Mouse (Mus musculus) adrenal gland, postnatal 36 days (tissue): Measurements from ENCODE around the gene 4933430I17Rik. TPM values are rescaled to one million over a fixed set of nuclear protein-coding genes. Genes with fewer than 3 reads are reported as not detected.

Source experiments
- total RNA-seq, 2 experiments: library from RNA; stranded (reverse); gene quantifications; 2 replicates each; pipeline ENCODE4 v1.2.3; 2021

The 4933430I17Rik gene
- total RNA-seq, 2 experiments from 2014 or later, result 0.36 to 0.56 TPM

Other genes starting within 250 kb of the 4933430I17Rik start
- 10 to 100 TPM; 31.8 to 36.3 TPM for gene Fkbp15, start 164.8 kb upstream of the 4933430I17Rik start, total RNA-seq
- 10 to 100 TPM; 45.7 to 48.4 TPM for gene Slc31a1, start 164.6 kb upstream of the 4933430I17Rik start, total RNA-seq
- gene Cdc26, start 116.7 kb upstream of the 4933430I17Rik start, total RNA-seq, result 10 to 100 TPM; 61.6 to 78.0 TPM
- 10 to 100 TPM; 25.3 to 27.4 TPM for gene Prpf4, start 116.6 kb upstream of the 4933430I17Rik start, total RNA-seq
- gene Rnf183, start 90.1 kb upstream of the 4933430I17Rik start, total RNA-seq, result under 1 TPM in 1 of 2 experiments, not detected in 1; 0.56 TPM
- gene Wdr31, start 54.5 kb upstream of the 4933430I17Rik start, total RNA-seq, result 1 to 10 TPM; 1.3 TPM
- 1 to 10 TPM; 3.0 to 6.1 TPM for gene Bspry, start 45.3 kb upstream of the 4933430I17Rik start, total RNA-seq
- gene Hdhd3, start 21.9 kb upstream of the 4933430I17Rik start, total RNA-seq, result 10 to 100 TPM; 12.3 to 15.6 TPM
- 10 to 100 TPM; 86.9 to 99.8 TPM for gene Alad, start 5.5 kb upstream of the 4933430I17Rik start, total RNA-seq
- 10 to 100 TPM; 48.7 to 52.0 TPM for gene Pole3, start 301 bp upstream of the 4933430I17Rik start, total RNA-seq
- gene Rgs3, start 34.5 kb downstream of the 4933430I17Rik start, total RNA-seq, result 10 to 100 TPM; 27.3 to 40.2 TPM